Mouse (Mus musculus): ENCODE results near the gene Tctex1d2. TPM values are rescaled to one million over a fixed set of nuclear protein-coding genes. Genes with fewer than 3 reads are reported as not detected.
"Not testable (repeated sequence)": the region's sequence is repeated elsewhere in the genome, so short reads cannot be mapped to it uniquely, and the experiment has no call there.

The Tctex1d2 gene
- total RNA-seq, 1 experiment from 2014 or later, result 7.7 TPM

GRCm38 (mm10) chr16:32431047-32431591 is 11.6 kb downstream of the Tctex1d2 start:
- DNase-seq, result peak; percentile 23

DNA sequence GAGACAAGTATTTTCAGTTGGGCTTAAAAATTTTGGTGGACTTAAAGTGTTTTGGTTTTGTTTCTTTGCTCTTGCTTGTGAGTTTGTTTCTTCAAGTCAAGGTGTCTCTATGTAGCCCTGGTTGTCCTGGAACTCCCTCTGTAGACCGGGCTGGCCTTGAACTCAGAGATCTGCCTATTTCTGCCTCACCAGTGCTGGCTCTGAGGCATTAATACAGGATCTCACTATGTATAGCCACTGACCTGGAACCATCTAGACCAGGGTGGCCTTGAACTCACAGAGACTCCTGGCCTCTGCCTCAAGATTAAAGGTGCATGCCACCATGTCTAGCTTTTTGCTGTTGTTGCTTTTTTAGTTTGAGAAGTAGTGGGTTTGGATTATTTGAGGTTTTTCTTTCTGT is 12.4 kb downstream of the Tctex1d2 start:
- DNase-seq, result no peak

DNA sequence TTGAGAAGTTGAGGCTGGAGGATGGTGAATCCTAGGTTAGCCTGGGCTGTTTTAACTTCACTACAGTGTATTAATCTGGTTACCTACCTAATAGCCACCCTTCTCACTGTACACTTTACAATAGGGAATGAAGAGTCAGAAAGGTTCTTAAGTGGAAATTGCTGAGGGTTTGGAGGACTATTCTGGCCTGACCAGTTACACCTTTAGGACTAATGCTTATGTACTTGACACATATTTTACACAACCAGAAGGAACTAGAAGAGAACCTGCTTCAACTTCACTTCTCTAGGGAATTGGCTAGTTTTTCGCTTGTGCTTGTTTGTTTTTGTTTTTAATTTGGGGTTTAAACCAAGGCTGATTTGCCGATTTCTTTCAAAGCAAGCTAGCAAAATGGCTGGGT is 13.6 kb downstream of the Tctex1d2 start:
- no peak for DNase-seq

- DNase-seq, result no peak
Measured at GRCm38 (mm10) chr16:32434066-32434465, 14.6 kb downstream of the Tctex1d2 start.

DNA sequence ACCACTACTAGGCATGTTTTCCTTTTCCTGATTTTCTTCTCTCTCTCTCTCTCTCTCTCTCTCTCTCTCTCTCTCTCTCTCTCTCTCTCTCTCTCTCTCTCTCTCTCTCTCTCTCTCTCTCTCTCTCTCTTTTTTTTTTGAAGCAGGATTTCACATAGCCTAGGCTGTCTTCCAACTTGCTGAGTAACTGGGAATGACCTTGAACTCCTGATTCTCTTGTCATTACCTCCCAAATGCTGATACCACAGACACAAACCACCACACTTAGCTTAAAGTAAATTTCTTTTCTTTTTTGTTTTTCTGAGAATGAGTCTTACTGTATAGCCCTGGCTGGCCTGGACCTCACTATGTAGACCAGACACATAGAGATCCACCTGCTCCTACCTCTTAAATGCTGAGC is 15.2 kb downstream of the Tctex1d2 start:
- DNase-seq, result no peak

DNA sequence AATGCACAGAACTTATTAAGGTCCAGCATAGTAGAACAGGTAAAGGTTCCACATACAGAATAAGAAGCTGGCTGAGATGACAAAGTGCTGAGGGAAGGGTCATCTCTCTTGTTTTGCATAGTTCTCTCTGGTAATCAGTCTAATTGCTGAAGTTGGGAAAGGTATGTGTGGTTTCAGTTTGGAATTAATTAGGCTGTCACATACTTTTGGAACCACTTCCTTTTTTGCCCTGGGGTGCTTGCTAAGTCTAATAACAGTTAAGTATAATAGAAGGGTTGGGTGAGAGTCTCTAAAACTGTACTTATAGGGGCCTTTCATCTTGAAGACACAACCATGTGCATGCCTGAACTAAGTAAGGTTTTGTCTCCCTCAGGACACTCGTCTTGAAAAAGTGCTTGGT is 17.2 kb downstream of the Tctex1d2 start:
- DNase-seq, result no peak

- no peak for DNase-seq
Measured at GRCm38 (mm10) chr16:32437266-32437665, 17.8 kb downstream of the Tctex1d2 start.

DNA sequence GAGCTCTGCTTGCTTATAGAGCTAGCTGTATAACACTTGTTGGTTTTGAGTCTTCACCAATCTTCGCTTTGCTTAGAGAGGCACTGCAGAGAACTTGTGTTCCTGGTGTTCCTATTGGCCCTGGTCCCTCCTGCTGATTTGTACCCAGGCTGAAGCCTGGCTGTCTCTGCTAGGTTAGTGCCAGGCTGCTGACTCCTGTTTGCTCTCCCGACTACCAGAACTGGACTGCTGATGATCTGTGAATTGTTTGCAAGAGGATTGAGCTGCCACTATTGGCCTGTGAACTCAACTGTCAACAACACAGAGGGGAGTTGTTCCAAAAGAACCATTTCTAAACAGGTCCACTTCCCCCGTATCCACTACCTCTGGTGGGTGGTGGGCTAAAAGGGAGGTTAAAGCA is 21.9 kb downstream of the Tctex1d2 start:
- no peak for DNase-seq

GRCm38 (mm10) chr16:32444615-32445014 is 25.1 kb downstream of the Tctex1d2 start:
- not testable (repeated sequence) for DNase-seq

- DNase-seq, result no peak
Measured at GRCm38 (mm10) chr16:32445558-32445957, 26.1 kb downstream of the Tctex1d2 start.

DNA sequence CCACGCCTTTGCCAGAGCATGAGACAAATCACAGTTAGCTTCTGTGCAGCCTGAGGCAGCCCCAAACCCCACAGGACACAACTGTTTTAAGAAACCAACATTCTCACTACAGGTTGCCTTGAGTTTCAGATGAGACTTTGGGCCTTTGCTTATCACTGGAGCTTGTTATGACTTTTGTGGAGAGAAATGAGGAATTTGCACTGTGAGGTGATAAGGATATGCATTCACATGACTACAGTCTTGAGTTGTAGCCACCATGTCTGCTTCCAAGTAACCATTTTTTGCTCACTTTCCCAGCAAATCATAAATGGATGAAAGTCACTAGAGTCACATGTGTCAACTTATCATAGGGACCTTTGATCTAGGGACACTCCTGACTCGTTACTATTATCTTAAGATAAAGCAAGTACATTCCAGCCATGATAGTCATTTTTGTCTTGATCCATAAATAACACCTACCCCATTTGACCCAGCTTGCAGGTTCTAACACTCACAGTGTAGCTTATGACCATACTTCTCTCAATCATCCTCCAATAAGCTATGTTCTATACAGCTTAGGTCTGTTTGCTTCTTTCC is 27.1 kb downstream of the Tctex1d2 start:
- DNase-seq, result no peak

- DNase-seq, result no peak
Measured at GRCm38 (mm10) chr16:32449665-32450064, 30.2 kb downstream of the Tctex1d2 start.

- no peak for DNase-seq
Measured at GRCm38 (mm10) chr16:32450133-32450532, 30.6 kb downstream of the Tctex1d2 start.

DNA sequence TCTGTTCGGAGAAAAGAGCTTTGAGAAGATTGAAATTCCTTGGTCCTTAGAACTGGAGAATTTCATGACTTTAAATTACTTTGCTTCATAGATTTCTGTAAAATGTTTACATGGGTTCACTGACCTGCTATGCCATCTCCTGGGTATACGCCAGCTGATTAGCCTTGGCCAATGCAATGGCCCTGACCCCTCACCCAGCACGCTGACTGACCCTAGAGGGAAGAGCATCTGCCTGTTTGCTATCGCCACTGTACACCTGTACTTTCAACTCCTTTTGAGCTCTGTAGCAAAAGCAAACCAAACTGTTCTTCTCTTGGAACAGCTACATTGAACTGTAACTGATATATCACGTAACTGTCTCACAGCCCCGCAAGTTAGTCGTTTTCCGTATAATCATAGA is 33.6 kb downstream of the Tctex1d2 start:
- DNase-seq, result no peak

DNA sequence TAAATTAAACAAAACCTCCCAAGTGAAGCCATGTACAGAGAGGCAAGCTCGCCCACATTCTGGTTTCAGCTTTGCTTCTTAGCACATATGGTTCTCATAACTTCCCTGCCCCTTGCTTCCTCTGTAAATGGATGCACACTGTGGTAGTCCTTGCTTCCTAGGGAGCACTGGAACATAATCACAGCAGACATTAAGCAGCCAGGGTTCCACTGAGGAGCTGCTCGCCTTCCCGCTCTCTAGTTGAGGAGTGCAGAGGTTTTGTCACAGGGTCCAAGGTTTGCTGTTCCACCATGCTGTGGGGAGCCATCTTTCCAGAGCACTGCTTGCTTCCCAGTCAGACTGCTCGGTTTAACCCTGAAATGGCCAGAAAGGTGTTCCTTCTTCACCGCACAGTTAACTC is 35.1 kb downstream of the Tctex1d2 start:
- DNase-seq, result no peak

DNA sequence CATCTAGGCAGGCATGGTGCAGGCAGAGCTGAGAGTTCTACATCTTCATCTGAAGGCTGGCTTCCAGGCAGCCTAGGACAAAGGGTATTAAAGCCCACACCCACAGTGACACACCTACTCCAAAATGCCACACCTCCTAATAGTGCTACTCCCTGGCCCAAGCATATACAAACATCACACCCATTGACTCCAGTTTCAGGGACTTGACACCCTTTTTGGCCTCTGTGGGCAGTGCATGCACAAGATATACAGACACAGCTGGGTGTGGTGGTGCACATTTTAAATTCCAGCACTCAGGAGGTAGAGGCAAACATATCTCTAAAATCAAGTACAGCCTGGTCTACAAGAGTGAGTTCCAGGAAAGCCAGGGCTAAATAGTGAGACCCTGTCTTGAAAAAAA is 36.6 kb downstream of the Tctex1d2 start:
- no peak for DNase-seq

GRCm38 (mm10) chr16:32456761-32457160 is 37.3 kb downstream of the Tctex1d2 start:
- DNase-seq, result no peak

GRCm38 (mm10) chr16:32457589-32458386 is 38.3 kb downstream of the Tctex1d2 start:
- peak; percentile 34 for DNase-seq

- DNase-seq, result no peak
Measured at GRCm38 (mm10) chr16:32460518-32460917, 41.0 kb downstream of the Tctex1d2 start.

GRCm38 (mm10) chr16:32461713-32462112 is 42.2 kb downstream of the Tctex1d2 start:
- no peak for DNase-seq

DNA sequence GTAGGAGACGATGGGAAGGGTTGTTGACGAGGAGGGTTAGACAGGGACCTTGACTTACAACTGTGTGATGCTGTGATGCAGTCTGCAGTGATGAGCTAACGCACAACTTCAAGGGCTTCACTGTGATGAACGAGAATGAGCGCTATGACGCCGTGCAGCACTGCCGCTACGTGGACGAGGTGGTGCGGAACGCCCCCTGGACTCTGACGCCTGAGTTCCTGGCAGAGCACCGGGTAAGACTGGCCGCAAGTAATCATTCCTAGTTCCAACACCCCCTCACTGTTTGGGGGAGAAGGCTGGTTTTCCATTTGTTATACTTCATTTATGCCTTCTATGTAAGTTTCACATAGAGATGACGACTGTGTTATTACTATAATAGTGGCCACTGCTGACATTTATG is 43.4 kb downstream of the Tctex1d2 start:
- no peak for DNase-seq

DNA sequence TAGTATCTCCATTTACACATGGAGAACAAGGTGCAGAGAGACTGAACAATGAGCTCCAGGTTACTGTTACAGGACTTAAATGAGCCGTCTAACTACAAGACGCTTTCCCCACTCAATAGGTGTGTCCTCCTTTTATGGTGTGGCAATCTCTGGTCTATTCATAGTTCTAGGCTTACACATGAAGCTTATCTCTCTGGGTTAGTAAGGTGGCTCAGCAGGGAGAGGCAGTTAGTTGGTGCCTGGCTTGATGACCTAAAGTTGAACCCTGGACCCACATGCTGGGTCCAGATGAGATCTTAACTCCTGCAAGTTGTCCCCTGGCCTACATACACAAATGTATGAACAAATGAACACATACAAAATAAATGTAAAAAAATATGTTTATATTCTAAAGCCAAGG is 43.9 kb downstream of the Tctex1d2 start:
- no peak for DNase-seq

- no peak for DNase-seq
Measured at GRCm38 (mm10) chr16:32464908-32465307, 45.4 kb downstream of the Tctex1d2 start.

- no peak for DNase-seq
Measured at GRCm38 (mm10) chr16:32468488-32468887, 49.0 kb downstream of the Tctex1d2 start.
